Mouse (Mus musculus): ENCODE results near the gene Osbpl6. TPM values are rescaled to one million over a fixed set of nuclear protein-coding genes. Genes with fewer than 3 reads are reported as not detected.

The Osbpl6 gene
- polyA plus RNA-seq, 1 experiment, result 23.5 TPM

DNA sequence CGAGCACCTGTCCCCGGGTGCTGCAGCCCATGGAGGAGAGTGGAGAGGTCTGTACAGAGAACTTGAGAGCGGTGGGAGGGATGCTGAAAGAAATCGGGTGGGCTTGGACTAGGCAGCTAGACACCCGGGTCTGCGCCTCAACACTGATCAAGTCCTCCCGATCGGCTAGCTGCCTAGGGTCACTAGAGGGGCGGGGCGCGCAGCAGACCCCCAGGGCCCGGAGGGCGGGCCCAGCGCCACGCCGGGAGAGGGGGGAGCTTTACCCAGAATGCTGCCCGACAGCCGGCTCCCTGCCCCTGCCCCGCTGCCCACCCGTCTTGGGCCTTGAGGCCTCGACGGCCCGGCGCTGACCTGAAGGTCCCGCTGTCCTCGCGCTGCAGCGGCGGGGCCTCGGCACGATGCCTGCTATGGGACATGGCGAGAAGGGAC is 241.1 kb downstream of the Osbpl6 start:
- Histone ChIP-seq H3K4me3 (ENCODE audit: insufficient read depth, low read length) (peak overlapping the region; percentile 79), H3K27ac (ENCODE audit: insufficient read depth, low read length) (no peak overlapping the region), H3K4me1 (ENCODE audit: control insufficient read depth, insufficient read depth, low read length) (peaks cover 2% of the 10 kb centered on the region; the same call in 1 of the 2 replicates)
- no peak for TF ChIP-seq POLR2A (IDR thresholded peaks at IDR 0.05; ENCODE audit: extremely low read depth, insufficient read depth, low read length)
- no peak for TF ChIP-seq CTCF (IDR thresholded peaks at IDR 0.05; ENCODE audit: extremely low read depth, insufficient read depth, low read length)

DNA sequence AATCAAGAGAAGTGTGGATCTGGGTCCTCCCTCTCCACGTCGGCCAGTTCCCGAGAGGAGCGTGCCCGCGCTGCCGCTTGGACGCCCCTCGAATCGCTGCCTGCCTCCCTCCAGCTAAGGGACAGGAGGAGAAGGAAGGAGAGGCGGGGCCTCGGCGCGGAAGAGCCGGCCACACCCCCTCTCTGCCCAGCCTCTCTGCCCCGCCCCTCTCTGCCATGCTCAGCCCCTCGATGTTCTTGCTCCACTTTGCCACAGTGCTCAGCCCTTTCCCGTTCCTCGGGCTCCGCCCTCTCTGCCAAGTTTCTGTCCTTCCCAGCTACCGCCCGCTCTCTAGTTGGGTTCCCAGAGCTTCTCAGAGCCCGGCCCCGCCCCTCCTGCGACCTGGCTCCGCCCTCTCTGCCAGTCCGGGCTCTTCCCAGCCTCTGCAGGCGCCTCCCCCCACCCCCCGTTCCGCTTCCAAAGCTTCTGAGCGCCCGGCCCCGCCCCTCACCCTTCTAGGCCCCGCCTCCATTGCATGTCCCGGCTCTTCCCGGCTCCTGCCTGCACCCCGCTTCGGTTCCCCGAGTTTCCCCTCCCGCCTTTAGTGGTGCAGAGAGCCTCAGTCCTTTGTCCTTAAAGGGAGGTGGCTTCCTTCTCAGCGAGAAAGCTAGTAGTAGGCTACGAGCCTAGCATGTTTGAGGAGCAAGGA is 241.7 kb downstream of the Osbpl6 start, which contains the start of the genes Prkra and Pjvk:
TSS of gene Prkra (minus strand) at position 133 of the 688 bp plus-strand sequence.
TSS of gene Pjvk (plus strand) at position 594 of the 688 bp plus-strand sequence.
- H3K4me1 ChIP-seq (ENCODE audit: control insufficient read depth, insufficient read depth, low read length), result peaks cover 2% of the 10 kb centered on the region; the same call in 1 of the 2 replicates
- no peak for TF ChIP-seq CTCF (IDR thresholded peaks at IDR 0.05; ENCODE audit: extremely low read depth, insufficient read depth, low read length)
- TF ChIP-seq POLR2A (IDR thresholded peaks at IDR 0.05; ENCODE audit: extremely low read depth, insufficient read depth, low read length), result peak; percentile 79; the same call in 1 of the 2 replicates
- H3K4me3 ChIP-seq (ENCODE audit: insufficient read depth, low read length), result peak within 1 kb of the TSS; percentile 79
- no peak within 1 kb of the TSS for H3K27ac ChIP-seq (ENCODE audit: insufficient read depth, low read length)

DNA sequence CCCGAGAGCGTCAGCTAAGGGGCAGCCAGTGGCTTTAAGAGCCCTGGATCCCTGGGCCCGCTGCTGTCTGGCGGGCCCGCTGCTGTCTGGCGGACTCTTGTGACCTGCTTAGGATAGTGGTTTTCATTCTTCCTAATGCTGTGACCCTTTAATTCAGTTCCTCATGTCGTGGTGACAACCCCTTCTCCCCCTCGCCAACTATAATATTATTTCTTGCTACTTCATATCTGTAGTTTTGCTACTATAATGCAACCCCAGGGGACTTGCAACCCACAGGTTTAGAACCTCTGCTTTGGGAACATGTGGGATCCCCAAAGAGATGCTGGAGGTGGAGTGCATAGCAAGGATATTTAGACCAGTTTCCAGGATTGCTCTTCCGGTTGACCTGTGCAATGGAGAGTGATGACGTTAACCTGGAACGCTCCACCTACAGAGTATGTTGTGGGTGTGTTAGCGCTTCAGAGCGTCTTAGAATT is 242.4 kb downstream of the Osbpl6 start:
- Histone ChIP-seq H3K4me1 (ENCODE audit: control insufficient read depth, insufficient read depth, low read length) (peaks cover 2% of the 10 kb centered on the region; the same call in 1 of the 2 replicates), H3K4me3 (ENCODE audit: insufficient read depth, low read length) (peak overlapping the region; percentile 79), H3K27ac (ENCODE audit: insufficient read depth, low read length) (no peak overlapping the region)
- no peak for TF ChIP-seq CTCF (IDR thresholded peaks at IDR 0.05; ENCODE audit: extremely low read depth, insufficient read depth, low read length)
- TF ChIP-seq POLR2A (IDR thresholded peaks at IDR 0.05; ENCODE audit: extremely low read depth, insufficient read depth, low read length), result no peak

Other genes with a start within 250 kb of the Osbpl6 start
- 1.4 TPM in 2 replicates for gene Pde11a, start 67.7 kb upstream of the Osbpl6 start, polyA plus RNA-seq (2012; rRNA removed)
- not detected in 2 replicates for gene Cyct, start 46.1 kb upstream of the Osbpl6 start, polyA plus RNA-seq (2012; rRNA removed)
- 24.0 and 26.7 TPM in 2 replicates for gene Rbm45, start 36.5 kb upstream of the Osbpl6 start, polyA plus RNA-seq (2012; rRNA removed)
- gene Prkra, start 241.5 kb downstream of the Osbpl6 start, polyA plus RNA-seq (2012; rRNA removed), result 19.5 and 20.0 TPM in 2 replicates
- gene Pjvk, start 242.0 kb downstream of the Osbpl6 start, polyA plus RNA-seq (2012; rRNA removed), result 0.08 TPM in 1 of 2 replicates, not detected in the other

All from cortical plate, adult 2 months (tissue).